Mouse (Mus musculus) liver, embryonic 12.5 days (tissue): ENCODE results near the gene Rnasek. TPM values are rescaled to one million over a fixed set of nuclear protein-coding genes. Genes with fewer than 3 reads are reported as not detected.
A peak's percentile ranks its signal among the peaks of the same experiment; 100 is the strongest.

Experiments
- ATAC-seq: fragments of 200-750 bp; cut with Nextera tagmentation; 2 replicates; pipeline ENCODE4 v1.8.0; 2017; ENCODE audit warnings: moderate number of reproducible peaks, mild to moderate bottlenecking, moderate library complexity
- H3K27ac ChIP-seq: fragments of 300-500 bp; sonication (generic); 2 replicates; pipeline ENCODE4 v1.5.1; 2016; ENCODE audit warnings: mild to moderate bottlenecking
- H3K27me3 ChIP-seq: fragments of 300-500 bp; sonication (generic); replicated peaks from 2 replicates; pipeline ENCODE4 v1.6.1; 2016; ENCODE audit warnings: mild to moderate bottlenecking, moderate library complexity
- H3K36me3 ChIP-seq: fragments of 300-500 bp; sonication (generic); 2 replicates; pipeline ENCODE4 v1.6.1; 2016; ENCODE audit warnings: mild to moderate bottlenecking, moderate library complexity
- H3K4me1 ChIP-seq: fragments of 300-500 bp; sonication (generic); 2 replicates; pipeline ENCODE4 v1.6.1; 2016
- H3K4me2 ChIP-seq: fragments of 300-500 bp; sonication (generic); 2 replicates; pipeline ENCODE4 v1.6.1; 2016; ENCODE audit warnings: mild to moderate bottlenecking, moderate library complexity
- H3K4me3 ChIP-seq: fragments of 300-500 bp; sonication (generic); 2 replicates; pipeline ENCODE4 v1.5.1; 2016; ENCODE audit warnings: mild to moderate bottlenecking, moderate library complexity
- H3K9ac ChIP-seq: fragments of 300-500 bp; sonication (generic); 2 replicates; pipeline ENCODE4 v1.6.1; 2016; ENCODE audit warnings: mild to moderate bottlenecking, moderate library complexity
- H3K9me3 ChIP-seq: fragments of 300-500 bp; sonication (generic); replicated peaks from 2 replicates; pipeline ENCODE4 v1.6.1; 2016; ENCODE audit warnings: mild to moderate bottlenecking, moderate library complexity
- WGBS: fragments of 180-500 bp; shearing (Covaris S2); methylation state at CpG from one replicate; pipeline ENCODE4 v1.1.7; 2016; ENCODE audit not compliant: insufficient replicate concordance; 5-methylcytosine and 5-hydroxymethylcytosine counted together
- polyA plus RNA-seq: library from polyadenylated mRNA; unstranded; fragments of >200 nt; fragmentation: Nextera tagmentation; extraction: Ambion mirVana; gene quantifications from 2 replicates; pipeline ENCODE4 v1.2.1, GENCODE M21; 2016

Rnasek gene
- polyA plus RNA-seq, 1 experiment from 2014 or later = 173 TPM

DNA sequence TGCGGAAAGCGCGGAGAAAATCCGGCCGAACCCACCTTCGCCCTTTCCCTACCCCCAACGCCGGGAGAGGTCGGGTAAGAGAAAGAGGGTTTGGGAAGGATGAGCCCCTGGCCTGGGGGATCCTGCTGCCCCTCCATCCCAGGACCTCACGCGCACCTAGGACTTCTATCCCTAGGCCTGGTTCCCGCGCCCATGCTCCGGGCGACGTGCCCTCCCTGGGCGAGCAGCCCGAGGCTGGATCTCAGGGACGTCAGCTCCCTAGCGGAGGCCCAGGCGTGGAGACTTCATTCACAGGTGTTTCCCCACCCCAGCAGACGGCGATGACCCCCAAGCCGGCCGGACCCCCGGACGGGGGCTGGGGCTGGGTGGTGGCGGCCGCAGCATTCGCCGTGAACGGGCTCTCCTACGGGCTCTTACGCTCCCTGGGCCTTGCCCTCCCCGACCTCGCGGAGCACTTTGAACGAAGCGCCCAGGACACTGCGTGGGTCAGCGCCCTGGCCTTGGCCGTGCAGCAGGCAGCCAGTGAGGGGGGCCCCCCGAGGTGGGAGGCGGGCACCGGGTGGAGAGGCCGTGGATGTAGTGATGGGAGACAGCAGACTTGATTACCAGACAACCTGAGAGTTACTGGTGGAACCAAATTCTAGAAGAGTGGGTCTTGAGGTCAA is 25.3 kb downstream of the Rnasek start:
- H3K9me3 ChIP-seq = no peaks in the 10 kb centered on the region
- peak overlapping the region; percentile 60 for H3K4me2 ChIP-seq
- peaks cover 39% of the 10 kb centered on the region for H3K4me1 ChIP-seq
- H3K9ac ChIP-seq = peak overlapping the region; percentile 37; the same call in 1 of the 2 replicates
- peaks cover 72% of the 10 kb centered on the region for H3K27me3 ChIP-seq
- peaks cover 20% of the 10 kb centered on the region for H3K36me3 ChIP-seq
- H3K4me3 ChIP-seq = peak overlapping the region; percentile 41
- no peak overlapping the region for H3K27ac ChIP-seq
- no peak; the same call in 1 of the 2 replicates for ATAC-seq
- 3% methylated on average over 46 of the region's 46 CpGs for whole genome bisulfite sequencing

DNA sequence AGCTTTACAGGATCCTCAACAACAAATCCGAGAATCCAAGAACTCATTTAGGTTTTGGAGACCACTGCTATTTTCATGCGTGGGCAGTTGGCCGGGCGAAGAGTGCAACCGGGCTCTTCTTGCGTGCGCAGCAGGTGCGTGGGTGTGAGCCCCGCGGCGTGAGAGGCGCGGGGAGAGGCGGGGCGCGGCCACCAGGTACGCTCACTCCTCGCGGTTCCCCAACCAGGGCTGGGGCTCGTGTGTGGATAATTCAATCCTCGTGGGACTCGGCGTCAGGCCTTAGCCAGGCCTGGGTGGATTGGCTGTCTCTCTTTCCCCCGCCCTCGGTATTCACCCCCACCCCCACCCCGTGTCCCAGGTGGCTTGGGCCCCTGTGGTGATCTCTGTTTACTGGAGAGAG is 25.9 kb downstream of the Rnasek start:
- Histone ChIP-seq H3K27me3 (peaks cover 74% of the 10 kb centered on the region), H3K4me3 (peak overlapping the region; percentile 41), H3K36me3 (peaks cover 20% of the 10 kb centered on the region), H3K4me1 (peaks cover 33% of the 10 kb centered on the region), H3K4me2 (peak overlapping the region; percentile 60), H3K9ac (no peak overlapping the region), H3K9me3 (no peaks in the 10 kb centered on the region), H3K27ac (no peak overlapping the region)
- no peak for ATAC-seq
- 14% methylated on average over 26 of the region's 26 CpGs for WGBS

DNA sequence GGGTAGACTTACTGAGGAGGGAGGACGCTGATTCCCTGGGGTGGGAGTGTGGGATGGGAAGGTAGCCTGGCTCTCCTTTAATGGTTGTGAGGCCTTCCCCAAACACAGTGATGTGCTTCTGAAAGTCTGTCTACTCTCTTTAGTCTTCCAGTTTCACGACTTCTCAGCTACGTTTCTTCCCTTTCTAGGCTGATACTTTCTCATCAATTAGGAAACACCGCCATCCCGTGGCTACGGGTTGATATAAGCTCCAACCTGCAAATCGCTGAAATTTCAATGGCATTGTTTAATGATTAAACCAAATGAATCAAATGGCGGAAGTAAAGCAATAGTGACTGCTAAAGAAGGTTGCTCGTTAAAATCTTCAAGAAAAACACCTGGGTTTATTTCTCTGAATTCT is 26.7 kb downstream of the Rnasek start:
- Histone ChIP-seq H3K4me2 (no peak overlapping the region), H3K9ac (no peak overlapping the region), H3K36me3 (peaks cover 14% of the 10 kb centered on the region), H3K9me3 (no peaks in the 10 kb centered on the region), H3K4me3 (no peak overlapping the region), H3K4me1 (peaks cover 28% of the 10 kb centered on the region), H3K27me3 (peaks cover 74% of the 10 kb centered on the region), H3K27ac (no peak overlapping the region)
- WGBS = 9% methylated on average over 9 of the region's 9 CpGs
- no peak for ATAC-seq

DNA sequence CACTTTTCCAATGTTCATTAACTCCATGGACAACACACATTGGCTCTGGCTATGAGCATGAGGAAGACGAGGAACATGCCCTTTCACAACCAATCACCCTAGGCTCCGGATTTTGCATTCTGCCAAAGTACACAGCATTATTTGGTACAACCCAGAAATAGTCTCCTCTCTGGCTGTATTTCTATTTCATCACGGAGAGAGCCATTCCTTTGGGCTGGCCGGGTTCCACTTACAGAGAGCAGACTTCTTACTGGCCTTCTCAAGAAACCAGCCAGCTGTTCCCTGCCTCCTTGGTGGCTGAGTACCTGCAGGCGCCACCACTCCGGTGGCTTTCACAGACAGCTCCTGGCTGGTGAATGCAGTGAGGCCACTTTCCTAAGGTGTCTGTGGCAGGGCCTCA is 27.2 kb downstream of the Rnasek start, which contains the start of gene Slc16a11:
TSS of gene Slc16a11 (plus strand) at position 330 of the 400 bp plus-strand sequence.
- H3K27me3 ChIP-seq = peaks cover 73% of the 10 kb centered on the region
- 56% methylated on average over 6 of the region's 6 CpGs for WGBS
- H3K9ac ChIP-seq = no peak within 1 kb of the TSS
- peaks cover 27% of the 10 kb centered on the region for H3K4me1 ChIP-seq
- peak within 1 kb of the TSS; percentile 60; the same call in 1 of the 2 replicates for H3K4me2 ChIP-seq
- H3K27ac ChIP-seq = no peak within 1 kb of the TSS
- H3K4me3 ChIP-seq = no peak within 1 kb of the TSS
- ATAC-seq = no peak
- H3K9me3 ChIP-seq = no peaks in the 10 kb centered on the region
- peaks cover 9% of the 10 kb centered on the region for H3K36me3 ChIP-seq

DNA sequence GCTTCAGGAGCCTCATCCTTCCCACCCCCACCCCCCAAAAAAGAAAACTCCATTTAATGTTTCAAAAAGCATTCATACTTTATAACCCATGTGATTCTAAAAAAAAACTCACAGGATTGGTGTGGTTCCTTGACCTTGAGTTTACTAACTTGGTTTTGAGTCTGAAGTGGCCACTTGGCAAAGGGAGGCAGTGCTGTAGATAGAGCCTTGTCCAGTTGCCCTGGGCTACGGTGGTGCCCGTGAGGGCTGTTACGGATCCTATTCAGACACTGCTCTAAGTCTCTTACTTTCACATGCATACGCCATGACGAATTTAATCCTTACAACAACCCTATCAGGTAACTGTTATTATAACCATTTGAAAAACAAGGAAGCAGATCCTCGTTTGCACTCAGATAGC is 27.7 kb downstream of the Rnasek start:
- Histone ChIP-seq H3K9ac (no peak overlapping the region), H3K27me3 (peaks cover 69% of the 10 kb centered on the region), H3K4me3 (no peak overlapping the region), H3K4me1 (peaks cover 27% of the 10 kb centered on the region), H3K27ac (no peak overlapping the region), H3K36me3 (peaks cover 5% of the 10 kb centered on the region), H3K4me2 (no peak overlapping the region), H3K9me3 (no peaks in the 10 kb centered on the region)
- ATAC-seq = no peak
- WGBS = 72% methylated on average over 6 of the region's 6 CpGs

DNA sequence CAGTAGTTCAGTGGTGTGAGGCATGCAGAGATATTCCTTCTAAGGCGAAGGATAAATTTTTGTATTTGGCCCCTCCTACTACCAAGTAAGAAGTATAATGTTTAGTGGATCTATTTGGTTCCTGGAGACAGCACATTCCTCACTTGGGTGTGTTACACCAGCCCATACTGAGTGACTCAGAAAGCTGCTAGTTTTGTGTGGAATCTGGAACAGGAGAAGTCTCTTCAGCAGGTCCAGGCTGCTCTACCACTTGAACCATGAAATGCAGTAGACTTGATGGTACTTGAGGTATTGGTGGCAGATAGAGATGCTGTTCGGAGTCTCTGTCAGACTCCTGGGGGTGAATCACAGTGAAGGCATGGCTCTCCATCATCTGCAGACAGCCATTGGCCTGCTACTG is 29.0 kb downstream of the Rnasek start:
- Histone ChIP-seq H3K4me2 (no peak overlapping the region), H3K4me1 (peaks cover 27% of the 10 kb centered on the region), H3K27me3 (peaks cover 60% of the 10 kb centered on the region), H3K27ac (no peak overlapping the region), H3K9ac (no peak overlapping the region), H3K4me3 (no peak overlapping the region), H3K36me3 (no peaks in the 10 kb centered on the region), H3K9me3 (no peaks in the 10 kb centered on the region)
- whole genome bisulfite sequencing = 80% methylated on average over 2 of the region's 2 CpGs
- ATAC-seq = no peak

DNA sequence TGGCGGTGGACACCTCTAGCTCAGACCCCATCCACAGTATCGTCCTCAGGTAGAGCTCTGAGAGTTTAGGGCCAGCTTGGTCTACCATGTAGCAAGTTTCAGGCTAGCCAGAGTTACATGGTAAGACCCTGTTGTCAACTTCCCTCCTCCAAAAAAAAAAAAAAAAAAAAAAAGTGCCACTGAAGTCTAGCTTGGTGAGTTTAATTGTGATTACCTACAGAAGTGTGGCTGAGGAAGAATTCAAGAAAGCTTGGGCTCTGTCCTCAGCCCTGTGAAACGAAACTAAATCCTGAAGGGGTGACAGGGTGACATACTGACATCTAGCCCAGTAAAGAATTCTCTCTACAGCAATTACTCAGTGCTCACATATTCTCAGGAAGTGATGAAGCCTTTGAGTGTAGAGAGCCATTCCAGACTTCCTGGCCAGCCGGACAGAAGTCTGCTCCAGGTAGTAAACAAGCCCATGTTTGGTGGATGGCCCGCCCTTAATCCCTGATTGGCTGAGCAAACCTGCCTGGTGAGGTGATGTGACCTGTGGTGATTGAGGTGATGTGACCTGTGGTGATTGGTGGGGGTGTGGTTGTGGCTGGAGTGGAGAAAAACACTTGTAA is 30.8 kb downstream of the Rnasek start:
- Histone ChIP-seq H3K4me3 (no peak overlapping the region), H3K27me3 (peaks cover 47% of the 10 kb centered on the region), H3K4me2 (no peak overlapping the region), H3K9me3 (no peaks in the 10 kb centered on the region), H3K4me1 (peaks cover 9% of the 10 kb centered on the region), H3K36me3 (no peaks in the 10 kb centered on the region), H3K9ac (no peak overlapping the region), H3K27ac (no peak overlapping the region)
- ATAC-seq = no peak
- WGBS = 64% methylated on average over 5 of the region's 5 CpGs

DNA sequence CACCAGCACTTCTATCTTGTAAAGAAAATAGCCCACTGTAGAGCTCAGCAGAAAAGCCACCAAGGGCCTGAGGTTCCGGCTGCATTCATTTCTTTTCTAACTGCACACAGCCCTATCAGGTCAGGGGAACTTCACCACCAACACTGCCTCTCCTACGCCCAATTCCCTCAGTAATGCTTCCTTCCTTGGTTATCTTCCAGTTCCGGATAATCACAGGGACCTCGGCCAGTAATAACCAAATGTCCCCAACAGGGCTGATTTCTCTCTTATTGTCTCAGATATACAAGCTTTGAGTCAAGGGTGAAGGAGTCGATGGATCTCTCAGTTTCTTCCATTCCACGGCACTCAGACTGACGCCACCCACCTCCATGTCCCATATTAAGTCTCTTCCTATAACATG is 32.4 kb downstream of the Rnasek start:
- Histone ChIP-seq H3K4me1 (0 out of 2 replicates have a peak, but pooled peaks cover 3% of the 10 kb centered on the region), H3K36me3 (no peaks in the 10 kb centered on the region), H3K4me2 (no peak overlapping the region), H3K27me3 (peaks cover 31% of the 10 kb centered on the region), H3K27ac (no peak overlapping the region), H3K9ac (no peak overlapping the region), H3K9me3 (no peaks in the 10 kb centered on the region), H3K4me3 (no peak overlapping the region)
- WGBS = 59% methylated on average over 7 of the region's 7 CpGs
- ATAC-seq = no peak

DNA sequence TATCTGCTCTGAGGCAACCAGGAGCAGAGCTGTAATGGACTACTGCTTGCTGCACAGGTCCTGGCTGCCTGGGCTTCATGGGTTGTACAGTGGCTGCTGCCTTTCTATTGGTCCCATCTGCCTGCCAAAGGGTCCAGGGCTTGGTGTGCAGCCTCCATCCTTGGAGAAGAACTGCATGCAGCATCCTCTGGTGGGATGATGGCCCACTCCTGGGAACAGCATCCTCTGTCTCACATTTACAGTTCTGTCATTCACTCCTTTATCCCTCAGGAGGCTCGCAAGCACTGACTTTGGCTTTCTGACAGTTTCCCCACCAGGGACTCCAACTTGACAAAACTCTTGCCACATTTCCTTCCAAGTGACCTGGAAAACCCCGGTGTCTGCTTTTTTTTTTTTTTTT is 32.8 kb downstream of the Rnasek start:
- H3K4me1 ChIP-seq = 0 out of 2 replicates have a peak, but pooled peaks cover 5% of the 10 kb centered on the region
- H3K9me3 ChIP-seq = no peaks in the 10 kb centered on the region
- H3K4me3 ChIP-seq = no peak overlapping the region
- H3K9ac ChIP-seq = no peak overlapping the region
- no peak overlapping the region for H3K4me2 ChIP-seq
- no peaks in the 10 kb centered on the region for H3K36me3 ChIP-seq
- H3K27me3 ChIP-seq = peaks cover 26% of the 10 kb centered on the region; the same call in 1 of the 2 replicates
- ATAC-seq = no peak
- WGBS = 49% methylated on average over 2 of the region's 2 CpGs
- no peak overlapping the region for H3K27ac ChIP-seq

DNA sequence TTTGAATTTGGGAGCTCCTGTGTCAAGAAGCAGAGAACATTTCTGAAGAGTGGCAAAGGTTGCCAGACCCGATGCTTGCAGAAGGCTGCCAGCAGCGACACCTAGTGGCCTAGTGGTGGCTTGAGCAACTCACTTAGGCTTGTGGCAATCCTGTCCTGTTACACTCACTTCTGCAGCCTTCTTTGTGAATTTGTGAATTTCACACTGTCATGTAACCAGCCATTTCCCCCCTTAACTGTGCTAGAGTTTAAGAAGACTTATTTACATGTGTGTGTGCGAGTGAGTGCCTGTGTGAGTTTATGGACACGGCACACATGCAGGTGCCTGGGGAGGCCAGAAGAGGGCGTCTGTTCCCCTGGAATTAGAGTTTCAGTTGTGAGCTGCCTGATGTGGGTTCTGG is 38.0 kb downstream of the Rnasek start:
- Histone ChIP-seq H3K4me2 (no peak overlapping the region), H3K4me1 (peaks cover 2% of the 10 kb centered on the region; the same call in 1 of the 2 replicates), H3K9ac (no peak overlapping the region), H3K27ac (no peak overlapping the region), H3K4me3 (no peak overlapping the region), H3K27me3 (peaks cover 10% of the 10 kb centered on the region; the same call in 1 of the 2 replicates), H3K36me3 (no peaks in the 10 kb centered on the region), H3K9me3 (no peaks in the 10 kb centered on the region)
- WGBS = 35% methylated on average over 5 of the region's 5 CpGs
- no peak for ATAC-seq

DNA sequence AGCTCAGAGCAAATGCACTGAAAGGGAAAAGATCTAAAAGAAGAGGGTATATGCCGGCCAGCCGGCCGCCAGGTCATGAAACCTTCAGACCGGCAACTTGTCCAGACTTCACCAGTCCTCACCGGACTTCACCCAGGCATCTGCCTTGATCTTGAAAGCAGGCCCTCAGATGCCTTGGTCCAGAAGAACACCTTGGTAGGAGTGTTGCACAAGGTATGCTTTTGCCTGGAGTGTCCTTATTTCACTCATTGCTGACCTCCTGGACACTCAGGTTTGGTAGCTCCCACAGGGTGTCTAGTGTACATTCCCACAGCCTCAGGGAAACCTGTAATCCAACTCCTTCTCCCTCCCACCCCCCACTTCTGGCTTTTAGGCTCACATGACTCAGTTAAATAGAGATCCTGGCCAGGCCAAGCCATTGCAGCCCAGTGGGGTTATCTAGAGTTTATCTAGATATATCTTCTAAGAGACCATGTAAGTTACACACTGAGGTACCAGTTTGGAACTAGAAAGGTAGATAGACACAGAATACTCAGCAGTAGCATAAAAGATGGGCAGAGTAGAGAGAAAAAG is 39.5 kb downstream of the Rnasek start:
- ATAC-seq = no peak
- H3K36me3 ChIP-seq = no peaks in the 10 kb centered on the region
- WGBS = 67% methylated on average over 5 of the region's 5 CpGs

DNA sequence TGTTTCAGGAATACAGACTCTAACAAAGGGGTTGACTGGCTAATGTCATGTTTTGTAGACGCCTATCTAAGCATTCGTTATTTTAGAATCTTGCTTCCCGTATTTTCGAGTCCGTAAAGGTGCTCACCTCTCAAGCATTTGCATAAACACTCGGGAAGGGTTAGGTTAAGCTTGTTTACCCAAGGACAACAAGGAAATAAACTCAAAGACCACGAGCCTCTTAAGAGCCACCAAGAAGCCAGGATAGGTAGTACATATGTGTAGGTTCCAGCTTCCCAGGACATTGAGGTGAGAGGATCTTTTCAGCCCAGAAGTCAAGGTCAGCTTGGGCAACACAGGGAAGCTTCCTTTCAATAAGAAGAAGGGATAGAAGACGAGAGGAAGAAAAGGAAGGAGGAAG is 40.5 kb downstream of the Rnasek start:
- H3K9me3 ChIP-seq = no peaks in the 10 kb centered on the region
- no peak overlapping the region for H3K4me2 ChIP-seq
- 68% methylated on average over 8 of the region's 8 CpGs for WGBS
- no peak for ATAC-seq
- H3K4me3 ChIP-seq = no peak overlapping the region
- H3K27me3 ChIP-seq = 0 out of 2 replicates have a peak, but pooled peaks cover 3% of the 10 kb centered on the region
- peaks cover 2% of the 10 kb centered on the region; the same call in 1 of the 2 replicates for H3K4me1 ChIP-seq
- no peak overlapping the region for H3K9ac ChIP-seq
- no peaks in the 10 kb centered on the region for H3K36me3 ChIP-seq
- no peak overlapping the region for H3K27ac ChIP-seq

More for the DNA sequence above, 39.5 kb downstream of the Rnasek start:
- Histone ChIP-seq H3K27ac (no peak overlapping the region), H3K9ac (0 out of 2 replicates have a peak overlapping the region, but pooled peaks have one; percentile 3), H3K4me3 (no peak overlapping the region), H3K27me3 (0 out of 2 replicates have a peak, but pooled peaks cover 7% of the 10 kb centered on the region), H3K4me1 (peaks cover 2% of the 10 kb centered on the region; the same call in 1 of the 2 replicates), H3K9me3 (no peaks in the 10 kb centered on the region), H3K4me2 (no peak overlapping the region)
